Mouse (Mus musculus) cerebellum, adult 2 months (tissue): ENCODE data around the gene Car7. TPM values are rescaled to one million over a fixed set of nuclear protein-coding genes. Genes with fewer than 3 reads are reported as not detected.

Experiments used
- DNase-seq, 2 experiments: peaks; one replicate each; pipeline ENCODE4 v3.0.0; 2021
- H3K27ac ChIP-seq: fragments of 200-500 bp; 2 replicates; pipeline ENCODE4 v1.5.1; 2012; ENCODE audit warnings: low read length, control low read depth, inconsistent platforms; ENCODE audit not compliant: insufficient read depth
- H3K27me3 ChIP-seq: fragments of 200-500 bp; 2 replicates; pipeline ENCODE4 v1.6.1; 2012; ENCODE audit warnings: inconsistent platforms, mild to moderate bottlenecking, low read length, moderate library complexity; ENCODE audit not compliant: control insufficient read depth, insufficient read depth
- H3K4me1 ChIP-seq: fragments of 200-500 bp; 2 replicates; pipeline ENCODE4 v1.6.1; 2011; ENCODE audit warnings: low read length; ENCODE audit not compliant: control insufficient read depth, insufficient read depth
- H3K4me3 ChIP-seq: fragments of 200-500 bp; replicated peaks from 2 replicates; pipeline ENCODE3; 2011; ENCODE audit warnings: mild to moderate bottlenecking, low read depth, low read length, control low read depth; ENCODE audit not compliant: insufficient read depth
- CTCF ChIP-seq: fragments of 200-500 bp; IDR thresholded peaks from 2 replicates; pipeline ENCODE4 v1.5.1; 2011; ENCODE audit warnings: low read depth, mild to moderate bottlenecking, control low read depth, low read length, moderate library complexity, borderline replicate concordance; ENCODE audit not compliant: insufficient read depth
- POLR2A ChIP-seq: fragments of 200-500 bp; IDR thresholded peaks from 2 replicates; pipeline ENCODE4 v1.6.1; 2011; ENCODE audit warnings: low read length, control low read depth, borderline replicate concordance; ENCODE audit not compliant: insufficient read depth
- WGBS: fragments of 180-500 bp; shearing (Covaris S2); methylation state at CpG from one replicate; pipeline ENCODE4 v1.1.7; 2018; 5-methylcytosine and 5-hydroxymethylcytosine counted together
- polyA plus RNA-seq: library from polyadenylated mRNA; depleted of rRNA; stranded (reverse); fragments of >200 nt; gene quantifications from 2 replicates; pipeline ENCODE4 v1.2.3, GENCODE M21; 2012

Car7 gene
- polyA plus RNA-seq, 1 experiment: 59.8 TPM

DNA sequence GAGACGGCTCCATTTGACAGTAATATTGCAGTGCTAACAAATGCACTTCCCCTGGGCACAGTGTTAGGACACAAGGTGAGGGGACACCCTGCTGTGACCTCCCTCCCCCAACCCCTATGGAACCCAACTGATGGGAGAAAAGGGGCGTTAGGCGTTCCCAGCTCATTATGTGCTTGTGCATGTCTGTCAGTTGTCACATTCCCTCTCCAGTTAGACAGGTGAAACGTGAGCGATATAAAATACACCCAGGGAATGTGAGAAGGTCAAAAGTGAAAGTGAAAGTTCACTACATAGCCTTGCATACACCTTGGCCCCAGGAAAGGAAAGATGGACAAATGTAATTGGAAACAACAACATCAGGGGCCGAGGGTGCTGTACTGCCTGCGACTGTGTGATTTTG is 889 bp downstream of the Car7 start:
- H3K27me3 ChIP-seq: no peaks in the 10 kb centered on the region
- no peak for TF ChIP-seq POLR2A
- no peak for TF ChIP-seq CTCF
- WGBS: 42% methylated on average over 7 of the region's 7 CpGs
- H3K4me1 ChIP-seq: peaks cover 9% of the 10 kb centered on the region; the same call in 1 of the 2 replicates
- DNase-seq: peak in 1 of 2 experiments; percentile 22
- H3K4me3 ChIP-seq: peak overlapping the region; percentile 86
- H3K27ac ChIP-seq: peak overlapping the region; percentile 57

GRCm38 (mm10) chr8:104536028-104536427 is 1.5 kb downstream of the Car7 start:
- DNase-seq: no peak
- no peak for TF ChIP-seq CTCF
- TF ChIP-seq POLR2A: no peak
- H3K4me3 ChIP-seq: no peak overlapping the region
- 92% methylated on average over 4 of the region's 4 CpGs for WGBS
- H3K27me3 ChIP-seq: no peaks in the 10 kb centered on the region
- no peak overlapping the region for H3K27ac ChIP-seq
- peaks cover 10% of the 10 kb centered on the region; the same call in 1 of the 2 replicates for H3K4me1 ChIP-seq

GRCm38 (mm10) chr8:104538896-104539295 is 4.4 kb downstream of the Car7 start:
- H3K4me1 ChIP-seq: peaks cover 19% of the 10 kb centered on the region
- H3K27ac ChIP-seq: no peak overlapping the region
- H3K27me3 ChIP-seq: no peaks in the 10 kb centered on the region
- TF ChIP-seq POLR2A: no peak
- no peak for TF ChIP-seq CTCF
- H3K4me3 ChIP-seq: no peak overlapping the region
- no peak for DNase-seq
- 94% methylated on average over 4 of the region's 4 CpGs for WGBS

- H3K27me3 ChIP-seq: no peaks in the 10 kb centered on the region
Observed at GRCm38 (mm10) chr8:104539566-104539965, 5.1 kb downstream of the Car7 start.

DNA sequence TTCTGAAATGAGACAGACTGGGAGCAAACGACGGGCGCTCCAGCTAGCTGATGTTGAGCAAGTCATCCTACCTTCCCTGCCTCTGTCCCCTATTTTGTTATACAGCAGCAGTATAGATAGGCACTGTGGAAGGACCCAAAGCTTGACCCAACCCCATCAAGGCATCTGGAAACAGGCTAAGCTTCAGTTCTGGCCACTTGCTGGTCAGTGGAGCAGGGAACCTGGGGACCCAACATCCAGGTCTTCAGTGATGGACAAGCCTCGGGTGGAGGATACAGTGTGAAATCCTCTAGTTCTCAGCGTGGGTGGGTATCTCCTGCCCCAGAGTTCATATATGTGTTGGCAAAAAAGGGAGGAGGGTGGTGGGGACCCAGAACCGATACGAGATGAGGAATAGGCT is 5.7 kb downstream of the Car7 start:
- Histone ChIP-seq H3K27me3 (no peaks in the 10 kb centered on the region), H3K27ac (no peak overlapping the region), H3K4me3 (peak overlapping the region; percentile 58), H3K4me1 (peaks cover 17% of the 10 kb centered on the region)
- 59% methylated on average over 7 of the region's 7 CpGs for WGBS
- DNase-seq: no peak
- no peak for TF ChIP-seq POLR2A
- no peak for TF ChIP-seq CTCF

More at GRCm38 (mm10) chr8:104539566-104539965, 5.1 kb downstream of the Car7 start:
- Histone ChIP-seq H3K4me1 (peaks cover 19% of the 10 kb centered on the region), H3K4me3 (no peak overlapping the region), H3K27ac (no peak overlapping the region)
- TF ChIP-seq CTCF (no peak), POLR2A (no peak)
- DNase-seq: peak; percentile 38 to 50
- 41% methylated on average over 2 of the region's 2 CpGs for WGBS

DNA sequence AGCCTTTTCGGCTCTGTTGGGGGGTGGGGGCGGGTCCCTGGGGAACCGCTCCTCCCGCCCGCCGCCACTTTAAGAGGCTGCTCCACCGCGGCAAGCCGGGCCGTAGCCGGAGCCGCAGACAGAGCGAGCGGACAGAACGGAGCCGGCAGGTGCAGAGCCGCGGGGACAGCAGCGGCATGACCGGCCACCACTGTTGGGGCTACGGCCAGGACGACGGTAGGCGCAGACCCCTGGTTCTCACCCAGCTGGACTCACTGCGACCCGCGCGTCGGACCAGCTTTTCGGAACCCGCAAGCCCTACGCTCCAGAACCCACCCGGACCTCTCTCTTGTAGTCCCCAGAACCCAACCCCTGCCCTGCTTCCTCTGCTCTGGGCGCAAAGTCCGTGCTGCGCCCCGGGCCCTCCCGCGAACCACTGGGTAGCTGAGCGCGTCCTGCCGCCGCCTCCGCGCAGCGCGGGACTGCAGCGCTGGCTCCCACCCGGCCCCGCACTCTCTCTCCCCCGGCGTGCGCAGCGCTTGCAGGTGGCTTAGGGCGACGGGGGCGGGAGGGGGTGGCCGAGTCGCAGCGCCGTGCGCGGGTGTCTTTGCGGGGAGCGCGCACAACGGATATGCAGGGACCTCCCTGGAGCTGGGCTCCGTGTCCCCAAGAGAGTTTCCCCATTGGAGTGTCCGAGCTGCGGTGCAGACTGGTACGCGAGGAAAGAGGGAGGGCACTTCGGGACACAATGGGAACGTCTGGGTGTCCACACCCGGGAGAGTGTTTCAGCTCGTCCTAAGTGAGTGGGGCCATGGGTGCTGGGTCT is 6.4 kb downstream of the Car7 start:
- under 1% methylated on average over 76 of the region's 76 CpGs for WGBS
- Histone ChIP-seq H3K27me3 (no peaks in the 10 kb centered on the region), H3K4me3 (peak overlapping the region; percentile 58), H3K27ac (peak overlapping the region; percentile 49; the same call in 1 of the 2 replicates), H3K4me1 (peaks cover 15% of the 10 kb centered on the region)
- TF ChIP-seq CTCF (no peak), POLR2A (no peak)
- peak; percentile 55 to 69 for DNase-seq

DNA sequence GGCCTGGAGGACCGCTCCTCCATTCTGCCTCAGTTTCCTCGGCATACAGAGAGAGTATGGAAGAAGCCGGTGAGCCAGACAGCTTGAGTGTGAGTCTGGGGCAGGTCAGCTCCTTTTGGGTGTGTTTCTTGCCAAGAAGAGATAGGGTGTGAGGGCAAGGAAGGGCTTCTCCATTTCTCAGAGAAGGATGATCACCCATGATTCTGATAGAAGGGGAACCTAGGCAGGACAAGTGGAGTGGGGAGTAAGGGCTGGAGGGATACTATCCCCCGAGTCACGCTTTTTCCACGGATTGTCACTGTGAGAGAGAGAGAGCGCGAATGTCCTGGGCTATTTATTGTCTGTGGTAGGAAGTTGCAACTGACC is 7.0 kb downstream of the Car7 start:
- no peak for DNase-seq
- Histone ChIP-seq H3K4me1 (peaks cover 15% of the 10 kb centered on the region), H3K4me3 (peak overlapping the region; percentile 58), H3K27me3 (no peaks in the 10 kb centered on the region), H3K27ac (no peak overlapping the region)
- 14% methylated on average over 8 of the region's 8 CpGs for WGBS
- TF ChIP-seq CTCF: no peak
- TF ChIP-seq POLR2A: no peak

DNA sequence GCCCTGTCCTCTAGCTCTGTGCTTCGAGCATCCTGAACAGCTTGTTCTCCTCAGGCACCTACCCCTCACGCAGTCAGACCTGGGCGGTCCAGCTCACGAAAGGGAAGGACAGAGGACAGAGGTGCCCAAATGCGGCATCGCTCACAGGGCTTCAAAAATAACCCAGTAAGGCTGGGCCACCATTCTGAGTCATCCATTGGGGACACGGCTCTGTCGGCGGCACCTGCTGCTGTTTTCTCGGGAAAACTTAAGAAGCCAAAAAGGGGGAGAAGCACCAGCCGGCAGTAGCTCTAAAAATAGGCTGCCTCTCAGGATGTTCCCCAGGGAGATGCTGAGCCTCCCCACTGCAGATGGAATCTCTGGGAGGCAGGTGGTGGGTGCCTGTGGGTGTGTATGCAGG is 7.7 kb downstream of the Car7 start:
- peaks cover 15% of the 10 kb centered on the region for H3K4me1 ChIP-seq
- H3K27ac ChIP-seq: peak overlapping the region; percentile 35
- peak overlapping the region; percentile 58 for H3K4me3 ChIP-seq
- TF ChIP-seq CTCF (no peak), POLR2A (0 out of 2 replicates have a peak, but pooled peaks have one; percentile 26)
- DNase-seq: peak; percentile 64 to 69
- WGBS: 2% methylated on average over 11 of the region's 11 CpGs
- no peaks in the 10 kb centered on the region for H3K27me3 ChIP-seq
